Mouse (Mus musculus): ENCODE data around the gene Fancl. TPM values are rescaled to one million over a fixed set of nuclear protein-coding genes. Genes with fewer than 3 reads are reported as not detected.

The Fancl gene
- polyA plus RNA-seq, 1 experiment from 2014 or later: 15.8 TPM

Other genes starting within 250 kb of the Fancl start
- 14.6 and 14.9 TPM in 2 replicates for gene 5730522E02Rik, start 175.4 kb upstream of the Fancl start, polyA plus RNA-seq (2014; fragmentation: Nextera tagmentation; extraction: Ambion mirVana)
- gene Gm6899, start 207.1 kb downstream of the Fancl start, polyA plus RNA-seq (2014; fragmentation: Nextera tagmentation; extraction: Ambion mirVana): not detected in 2 replicates
- gene Vrk2, start 207.9 kb downstream of the Fancl start, polyA plus RNA-seq (2014; fragmentation: Nextera tagmentation; extraction: Ambion mirVana): 8.6 and 10.2 TPM in 2 replicates